Mouse (Mus musculus) embryo, embryonic 10 days (tissue): ENCODE measurements around the gene Krt77.

Source experiments
- DNase-seq: peaks from one replicate; pipeline ENCODE4 v3.0.0-alpha.2; 2015; ENCODE audit warnings: low spot score

Krt77 gene

DNA sequence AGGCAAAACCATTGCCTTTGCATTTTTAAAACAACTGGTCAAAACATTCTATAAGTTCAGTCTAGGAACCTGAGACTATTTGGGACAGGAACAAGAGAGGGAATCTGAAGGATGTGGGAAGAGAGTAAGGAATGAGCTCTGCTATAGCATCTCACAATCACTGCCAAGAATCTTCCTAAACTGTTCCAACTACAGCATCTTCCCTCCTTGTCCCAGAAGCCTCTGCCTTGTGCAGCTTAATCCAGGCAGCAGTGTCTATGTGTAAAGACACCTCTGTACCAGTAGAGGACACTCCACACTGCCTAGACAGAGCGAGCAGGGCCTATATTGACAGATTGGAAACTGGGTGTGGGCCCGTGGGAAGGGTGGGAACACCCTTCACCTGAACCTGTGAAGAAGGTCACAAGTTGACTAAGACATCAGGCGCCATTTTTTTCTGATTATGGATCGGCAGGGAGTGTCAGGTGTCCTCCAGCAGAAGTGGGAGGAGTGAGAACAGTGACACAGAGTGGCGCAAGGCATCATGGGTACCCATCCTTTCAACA, 34.6 kb downstream of the Krt77 start:
- no peak for DNase-seq

DNA sequence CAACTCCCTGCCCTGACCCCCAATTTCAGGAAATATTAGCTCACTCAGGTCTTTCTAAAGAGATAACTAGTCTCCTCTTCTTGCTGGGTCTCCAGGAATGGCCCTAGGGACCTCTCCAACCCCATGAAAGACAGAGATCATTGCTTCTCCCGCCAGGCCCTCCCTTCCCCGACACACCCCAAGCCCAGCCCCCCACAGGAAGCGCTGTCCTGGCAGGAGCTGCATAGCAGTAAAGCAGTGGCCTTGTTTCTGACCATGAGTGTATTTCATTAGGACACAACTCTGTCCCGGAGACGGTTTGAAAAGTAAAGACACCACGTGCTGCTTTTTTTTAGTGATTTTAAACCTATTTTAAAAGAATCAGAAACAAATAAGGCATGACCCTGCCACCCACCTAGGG, 36.4 kb downstream of the Krt77 start:
- DNase-seq, result no peak

DNA sequence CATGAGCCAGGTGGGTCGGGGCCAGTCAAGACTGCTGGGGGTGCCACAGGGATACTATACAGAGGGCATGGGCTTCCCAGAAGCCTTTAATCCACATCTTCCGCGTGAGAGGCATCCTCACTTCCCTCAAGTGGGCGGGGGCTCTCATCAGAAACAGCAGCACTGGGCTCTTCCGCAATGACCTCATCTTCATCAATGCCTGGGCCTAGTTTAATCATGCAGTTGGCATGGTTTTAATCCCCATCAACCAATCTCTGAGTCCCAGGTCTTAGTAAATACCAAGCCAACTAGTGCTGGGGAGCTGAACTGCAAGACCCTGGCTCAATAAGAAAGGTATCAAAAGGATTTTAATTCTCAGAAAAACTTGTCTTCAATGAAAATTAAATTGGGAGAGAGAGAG, 40.1 kb downstream of the Krt77 start:
- no peak for DNase-seq

DNA sequence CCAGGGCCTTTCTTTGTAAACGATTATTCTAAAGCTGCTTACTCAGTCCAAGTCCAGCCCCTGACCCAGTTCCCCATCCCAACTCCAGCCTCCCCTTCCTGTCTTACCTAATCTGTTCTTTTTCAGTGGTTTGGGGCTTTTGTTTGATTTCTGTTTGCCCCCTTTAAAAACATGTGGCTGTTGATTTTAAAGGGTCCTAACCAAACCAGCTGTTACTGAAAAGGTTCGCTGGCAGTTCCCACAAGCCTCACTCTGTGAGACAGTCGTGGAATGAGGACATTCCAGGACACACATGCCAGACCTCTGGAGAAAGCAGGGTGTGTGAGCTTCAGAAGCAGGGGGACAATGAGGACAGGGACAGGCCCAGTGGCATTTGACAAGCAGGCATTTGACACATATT, 47.7 kb downstream of the Krt77 start:
- DNase-seq, result no peak

DNA sequence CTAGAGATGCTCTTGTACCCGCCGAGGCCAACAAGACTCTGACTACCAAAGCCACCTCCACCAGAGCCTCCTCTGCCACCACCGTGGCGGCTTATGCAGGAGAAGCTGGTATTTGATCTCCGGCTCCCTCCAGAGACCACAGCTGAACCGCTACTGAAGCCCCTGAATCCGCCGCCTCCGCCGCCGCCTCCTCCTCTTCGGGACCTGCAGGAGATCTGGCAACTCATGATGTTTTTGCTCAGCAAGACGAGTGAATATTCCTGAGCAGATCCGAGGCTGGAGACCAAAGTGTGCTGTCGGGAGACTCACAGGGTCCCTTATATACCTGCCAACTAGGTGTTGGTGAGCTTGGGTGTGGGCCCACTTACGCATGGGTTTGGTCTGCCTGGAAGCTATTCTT, 51.6 kb downstream of the Krt77 start, which contains the start of gene Krt2:
Gene Krt2, minus strand, starts transcription at position 295 of the 400 bp plus-strand sequence.
- no peak for DNase-seq
